Mouse (Mus musculus) thymus, adult 18-20 months (tissue): ENCODE measurements around the gene Selenos.

Experiments
- DNase-seq, 2 experiments: peaks; one replicate each; pipeline ENCODE4 v3.0.0; 2022; ENCODE audit warnings: mixed read lengths in 2 of 2

Gene Selenos

GRCm38 (mm10) chr7:66087652-66088051, 8.2 kb downstream of the Selenos start:
- no peak for DNase-seq

GRCm38 (mm10) chr7:66088077-66088476, 8.6 kb downstream of the Selenos start:
- DNase-seq = no peak

- no peak for DNase-seq
These were observed 11.3 kb downstream of the Selenos start for GRCm38 (mm10) chr7:66090676-66091190.

- DNase-seq = no peak
These were observed 12.1 kb downstream of the Selenos start for GRCm38 (mm10) chr7:66091553-66091952.

- no peak for DNase-seq
These were observed 13.2 kb downstream of the Selenos start for GRCm38 (mm10) chr7:66092656-66093055.

- no peak for DNase-seq
These were observed 14.7 kb downstream of the Selenos start for GRCm38 (mm10) chr7:66094141-66094540.

- DNase-seq = no peak
These were observed 19.4 kb downstream of the Selenos start for GRCm38 (mm10) chr7:66098803-66099202.

GRCm38 (mm10) chr7:66101866-66102265, 22.4 kb downstream of the Selenos start:
- DNase-seq = no peak

GRCm38 (mm10) chr7:66104531-66104930, 25.1 kb downstream of the Selenos start:
- no peak for DNase-seq

GRCm38 (mm10) chr7:66105771-66106170, 26.3 kb downstream of the Selenos start:
- DNase-seq = no peak

GRCm38 (mm10) chr7:66106581-66107056, 27.2 kb downstream of the Selenos start:
- DNase-seq = no peak

GRCm38 (mm10) chr7:66107206-66107605, 27.8 kb downstream of the Selenos start:
- no peak for DNase-seq

- DNase-seq = no peak
These were observed 28.5 kb downstream of the Selenos start for GRCm38 (mm10) chr7:66107930-66108329.

GRCm38 (mm10) chr7:66108961-66109854, 29.8 kb downstream of the Selenos start, which contains the start of gene Chsy1:
TSS of gene Chsy1 (plus strand) at chr7:66109515.
- DNase-seq = peak; percentile 81 to 87

GRCm38 (mm10) chr7:66109855-66110635, 30.6 kb downstream of the Selenos start:
- peak; percentile 37 to 44 for DNase-seq

GRCm38 (mm10) chr7:66110636-66111112, 31.2 kb downstream of the Selenos start:
- DNase-seq = no peak

GRCm38 (mm10) chr7:66111211-66111610, 31.8 kb downstream of the Selenos start:
- no peak for DNase-seq

GRCm38 (mm10) chr7:66113561-66113960, 34.1 kb downstream of the Selenos start:
- no peak for DNase-seq

GRCm38 (mm10) chr7:66115821-66116343, 36.4 kb downstream of the Selenos start:
- DNase-seq = no peak

GRCm38 (mm10) chr7:66116906-66117482, 37.5 kb downstream of the Selenos start:
- no peak for DNase-seq

- DNase-seq = no peak
These were observed 38.6 kb downstream of the Selenos start for GRCm38 (mm10) chr7:66118046-66118445.

- no peak for DNase-seq
These were observed 39.3 kb downstream of the Selenos start for GRCm38 (mm10) chr7:66118796-66119195.
